Mouse (Mus musculus) heart, adult 8-10 months (tissue): ENCODE measurements around the gene Cnr2. TPM values are rescaled to one million over a fixed set of nuclear protein-coding genes. Genes with fewer than 3 reads are reported as not detected.

Experiments
- DNase-seq: peaks from one replicate; pipeline ENCODE4 v3.0.0; 2022; ENCODE audit warnings: low spot score
- total RNA-seq, 4 experiments: library from RNA; stranded (reverse); gene quantifications; 2 replicates each; pipeline ENCODE4 v1.2.4; 2022

Gene Cnr2
- under 1 TPM; 0.22 to 0.57 (median 0.36) TPM for total RNA-seq

DNA sequence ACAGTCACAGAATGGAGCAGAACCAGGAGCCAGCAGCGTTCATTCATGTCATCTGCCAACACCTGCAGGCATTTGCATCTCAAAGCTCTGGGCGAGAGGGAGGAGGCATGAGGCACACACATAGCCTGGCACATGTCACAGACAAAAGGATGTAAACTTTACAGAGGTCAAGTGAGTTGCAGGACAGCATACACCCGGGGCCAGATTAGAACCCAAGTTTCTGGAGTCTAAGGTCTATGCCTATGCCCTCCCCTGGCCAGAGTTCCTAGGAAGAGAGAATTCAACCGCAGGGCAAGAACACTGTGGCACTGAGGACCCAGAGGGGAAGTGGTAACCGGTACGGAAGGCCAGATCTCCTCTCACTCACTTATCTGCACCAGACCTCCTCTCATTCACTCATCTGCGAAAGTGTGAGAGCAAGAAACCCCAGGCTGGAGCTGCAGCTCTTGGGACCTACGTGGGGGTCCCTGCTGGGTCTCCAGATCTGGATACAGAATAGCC is at the start of gene Cnr2:
TSS of gene Cnr2 (plus strand) at position 324 of the 501 bp plus-strand sequence.
- no peak for DNase-seq

DNA sequence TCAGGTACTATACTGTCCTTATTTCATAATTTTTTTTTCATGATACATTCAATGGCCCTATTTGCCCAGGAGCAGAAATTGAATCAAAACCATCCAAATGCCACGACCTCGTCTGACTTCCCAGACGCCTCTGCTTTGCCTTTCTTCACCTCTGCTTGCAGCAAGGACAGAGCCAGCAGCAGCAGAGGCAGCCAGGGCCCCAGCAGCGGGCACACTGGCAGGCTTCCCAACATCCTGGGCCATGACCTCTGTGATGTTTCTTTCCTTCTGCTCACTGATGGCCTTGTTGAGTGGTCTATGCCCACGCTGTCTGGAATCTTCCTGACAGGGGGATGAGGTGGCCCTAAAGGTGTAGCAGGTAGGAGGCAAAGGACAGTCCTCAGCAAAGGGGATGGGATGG is 47.6 kb upstream of the Cnr2 start:
- DNase-seq, result no peak

DNA sequence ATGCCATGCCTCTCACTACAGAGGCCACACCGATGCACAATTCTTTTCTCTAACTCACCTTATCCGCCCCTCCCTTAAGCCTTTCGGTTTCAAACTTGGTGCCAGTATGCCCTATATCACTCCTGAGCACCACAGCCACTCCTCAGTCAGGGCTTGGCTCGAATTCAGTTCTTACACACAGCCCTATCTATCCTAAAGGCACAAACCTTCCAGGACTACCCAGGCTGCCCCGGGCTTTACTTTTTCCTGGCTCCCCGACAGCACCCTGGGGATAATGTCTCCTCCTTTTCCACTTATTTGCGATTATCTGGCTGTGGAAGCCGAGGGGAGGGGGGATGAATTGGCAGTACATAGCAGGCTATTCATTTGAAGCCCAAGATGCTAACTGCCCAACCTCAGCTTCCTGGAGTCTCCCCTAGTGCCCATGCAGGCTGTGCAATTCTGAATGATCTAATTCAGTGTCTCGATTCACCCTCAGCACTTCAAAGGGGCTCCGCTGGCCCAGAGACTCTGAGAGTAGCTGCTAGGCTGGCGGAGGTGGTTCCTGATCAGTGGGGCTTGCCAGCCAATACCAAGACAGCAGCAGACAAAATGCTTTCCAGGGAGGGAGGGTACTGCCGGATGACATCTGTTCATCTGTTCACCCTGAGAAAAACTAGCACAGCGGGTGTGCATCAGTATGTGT is 44.6 kb upstream of the Cnr2 start:
- no peak for DNase-seq

DNA sequence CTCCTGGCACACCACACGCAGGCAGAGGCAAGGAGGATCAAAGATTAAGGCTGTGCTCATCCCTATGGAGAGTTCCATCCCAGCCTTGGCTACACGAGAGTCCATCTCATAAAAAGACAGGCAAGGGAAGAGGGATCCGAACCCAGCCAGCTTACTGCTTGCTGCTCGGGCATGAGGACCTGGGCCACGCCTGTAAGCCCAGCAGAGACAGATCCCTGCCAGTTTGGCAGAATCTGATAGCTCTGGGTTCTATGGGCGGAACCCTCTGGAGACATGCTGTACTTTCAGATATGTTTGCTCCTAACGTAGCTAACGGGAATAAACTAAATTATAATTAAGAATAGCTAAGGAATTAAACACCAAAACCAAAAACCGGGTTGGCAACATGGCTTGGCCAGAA is 43.3 kb upstream of the Cnr2 start:
- no peak for DNase-seq

DNA sequence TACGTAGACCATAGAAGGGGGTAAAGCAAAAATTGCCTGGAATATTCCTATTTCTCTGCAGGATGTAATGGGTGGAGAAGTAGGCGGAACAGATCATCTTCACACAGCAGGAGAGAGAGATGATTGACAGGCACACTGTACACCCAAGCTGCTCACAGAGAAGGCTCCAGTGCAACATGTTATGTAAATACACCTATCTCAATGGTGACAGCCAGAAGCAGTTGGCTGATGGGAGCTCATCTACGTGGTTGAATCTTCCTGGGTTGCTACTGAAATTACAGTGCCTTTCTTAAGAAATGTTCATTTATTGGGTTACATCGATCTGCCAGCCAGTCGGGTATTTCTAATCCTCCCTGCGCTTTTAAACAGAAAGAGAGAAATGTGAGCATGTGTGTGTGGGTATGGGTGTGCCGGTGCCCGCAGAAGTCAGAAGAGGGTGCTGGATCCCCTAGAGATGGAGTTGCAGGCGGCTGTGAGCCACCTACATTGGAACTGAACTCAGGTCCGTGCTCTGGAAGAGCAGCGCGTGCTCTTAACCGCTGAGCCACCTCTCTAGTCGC is 41.1 kb upstream of the Cnr2 start:
- DNase-seq, result no peak

DNA sequence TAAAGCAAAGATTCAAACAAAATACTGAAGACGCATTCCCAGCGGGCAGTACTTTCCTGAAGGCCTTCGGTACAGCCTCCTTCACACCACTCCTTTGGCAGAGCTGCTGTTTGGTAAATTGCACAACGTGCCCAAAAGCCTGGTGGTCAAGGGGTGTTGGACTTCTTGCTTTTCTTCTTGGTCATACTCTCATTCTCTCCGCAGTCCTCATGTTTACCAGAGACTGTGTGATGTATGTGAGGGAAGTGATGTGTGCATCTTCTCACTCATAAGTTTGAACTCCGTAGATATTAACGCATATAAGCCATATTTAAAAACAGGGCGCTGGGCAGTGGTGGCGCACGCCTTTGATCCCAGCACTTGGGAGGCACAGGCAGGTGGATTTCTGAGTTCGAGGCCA is 40.6 kb upstream of the Cnr2 start:
- no peak for DNase-seq

DNA sequence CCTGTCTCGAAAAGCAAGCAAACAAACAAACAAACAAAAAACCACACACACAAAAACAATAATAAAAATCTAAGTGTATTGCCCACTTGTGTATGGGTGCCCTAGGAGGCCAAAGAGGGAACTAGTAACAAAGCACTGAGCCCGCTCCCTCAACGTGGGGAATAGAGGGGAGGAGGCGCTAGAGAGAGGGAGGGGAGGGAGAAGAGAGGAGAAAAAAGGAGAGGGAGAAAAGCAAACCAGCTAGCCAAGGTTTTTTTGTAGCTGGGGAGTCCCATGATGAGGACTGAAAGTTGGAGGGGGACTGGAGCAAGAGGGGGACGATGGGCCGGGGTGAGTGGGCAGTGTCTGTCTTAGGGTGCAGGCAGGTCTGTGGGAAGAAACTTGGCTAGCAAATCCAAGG is 40.1 kb upstream of the Cnr2 start:
- no peak for DNase-seq

DNA sequence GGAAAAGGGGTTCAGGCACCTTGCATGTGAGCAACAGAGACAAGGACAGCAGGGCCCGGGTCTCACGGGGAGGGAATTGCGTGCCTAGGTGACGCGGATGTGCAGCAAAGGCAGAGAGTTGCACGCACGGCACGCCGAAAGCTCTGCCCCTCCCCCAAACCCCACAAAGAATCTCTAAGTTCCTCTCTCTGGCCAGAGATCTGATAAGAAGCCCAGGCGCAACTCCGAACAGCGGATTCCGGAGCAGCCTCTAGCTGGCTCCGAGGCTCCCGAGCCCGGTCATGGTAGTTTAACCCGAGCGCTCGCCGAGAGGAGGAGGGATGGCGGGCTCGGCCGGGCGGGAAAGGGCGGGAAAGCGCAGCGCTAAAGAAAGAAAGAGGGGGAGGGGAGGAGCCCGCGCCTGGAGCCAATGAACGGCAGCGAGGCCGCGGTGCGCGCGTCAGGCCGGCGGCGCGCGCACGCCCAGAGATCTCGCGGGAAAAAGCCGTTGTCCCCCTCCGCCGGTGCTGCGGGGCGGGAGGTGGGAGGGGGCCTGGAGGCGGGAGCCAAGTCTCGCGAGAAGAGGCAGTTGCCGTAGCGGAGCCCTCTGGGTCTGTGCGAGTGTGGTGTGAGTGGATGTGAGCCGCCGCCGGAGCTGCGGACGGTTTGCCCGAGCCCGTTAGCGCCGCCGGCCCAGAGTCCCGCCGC is 39.5 kb upstream of the Cnr2 start, which contains the start of gene Srsf10:
TSS of gene Srsf10 (plus strand) at position 212 of the 687 bp plus-strand sequence.
- peak; percentile 92 for DNase-seq

DNA sequence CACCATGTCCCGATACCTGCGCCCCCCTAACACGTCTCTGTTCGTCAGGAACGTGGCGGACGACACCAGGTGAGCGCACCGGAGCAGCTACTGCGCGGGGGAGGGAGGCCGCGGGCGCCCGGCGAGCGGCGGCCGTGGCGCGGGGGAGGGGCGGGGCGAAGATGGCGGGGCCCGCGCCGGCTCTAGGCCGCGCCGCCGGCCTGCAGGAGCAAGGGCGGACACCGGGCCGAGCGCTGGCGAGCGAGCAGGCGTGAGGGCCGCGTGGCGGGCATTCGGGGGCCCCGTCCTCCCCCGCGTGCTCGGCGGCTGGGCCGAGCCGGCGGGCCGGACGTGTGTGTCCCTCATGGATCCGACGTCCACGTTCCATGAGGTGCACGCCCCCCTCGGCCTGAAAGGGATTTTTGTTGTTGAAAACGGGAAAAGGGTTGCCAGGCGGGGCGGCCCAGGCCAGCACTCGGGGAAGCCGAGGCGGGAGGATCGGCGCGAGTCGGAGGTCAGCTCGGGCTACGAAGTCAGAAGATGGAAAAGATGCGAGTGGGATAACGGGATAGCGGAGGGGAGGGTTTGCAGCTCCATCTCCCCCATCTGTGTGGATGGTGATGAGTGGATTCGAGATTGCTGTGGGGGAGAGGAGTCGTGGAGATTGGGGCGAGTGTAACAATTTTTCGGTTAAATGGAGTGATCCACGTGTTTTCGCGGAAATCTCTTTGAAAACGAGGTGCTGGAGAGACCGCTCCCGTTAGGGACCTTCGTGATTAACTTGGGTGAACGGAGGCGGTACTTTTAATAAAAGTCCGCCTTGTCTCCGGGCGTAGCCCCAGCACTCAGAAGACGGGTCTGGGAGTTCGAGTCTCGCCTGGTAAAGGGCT is 38.7 kb upstream of the Cnr2 start:
- DNase-seq, result no peak

DNA sequence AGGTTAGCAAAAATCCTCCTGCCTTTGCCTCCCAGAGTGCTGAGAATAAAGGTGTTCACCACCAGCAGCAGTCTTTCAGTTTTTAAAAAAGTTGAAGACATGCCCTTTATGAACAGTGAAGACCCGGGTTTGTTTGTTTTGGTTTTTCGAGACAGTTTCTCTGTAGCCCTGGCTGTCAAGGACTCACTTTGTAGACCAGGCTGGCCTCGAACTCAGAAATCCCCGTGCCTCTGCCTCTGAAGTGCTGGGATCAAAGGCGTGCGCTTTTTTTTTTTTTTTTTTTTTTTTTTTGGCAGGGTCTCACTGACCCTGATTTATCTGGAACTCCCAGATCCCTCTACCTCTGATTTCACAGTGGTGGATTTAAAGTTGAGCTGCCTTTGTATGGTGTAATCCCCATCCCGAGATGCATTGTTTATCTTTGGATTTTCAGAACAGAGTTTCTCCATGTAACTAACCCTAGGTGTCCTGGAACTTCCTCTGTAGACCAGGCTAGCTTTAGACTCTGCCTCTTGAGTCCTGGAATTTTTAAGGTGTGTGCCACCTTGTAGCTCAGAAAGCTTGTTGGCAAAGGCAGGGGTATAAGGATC is 37.5 kb upstream of the Cnr2 start:
- no peak for DNase-seq

DNA sequence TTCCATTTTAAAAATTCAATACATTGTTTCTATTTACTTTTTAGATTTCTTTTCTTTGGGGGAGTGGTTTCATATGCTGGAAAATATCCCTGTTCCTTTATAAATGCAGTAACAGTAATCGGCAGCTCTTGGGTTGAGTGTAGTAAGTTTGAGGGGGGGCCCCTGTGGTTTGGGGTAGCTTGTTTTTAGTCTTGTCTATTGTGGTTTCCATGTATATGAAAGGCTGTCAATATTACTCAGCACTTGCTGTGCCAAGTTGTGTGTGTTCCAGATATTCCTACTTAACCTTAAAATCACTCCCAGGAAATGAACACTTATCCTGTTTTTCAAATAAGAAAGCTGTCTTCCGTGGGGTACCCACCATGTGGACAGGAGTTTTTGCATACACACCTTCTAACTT is 26.2 kb upstream of the Cnr2 start:
- DNase-seq, result no peak

DNA sequence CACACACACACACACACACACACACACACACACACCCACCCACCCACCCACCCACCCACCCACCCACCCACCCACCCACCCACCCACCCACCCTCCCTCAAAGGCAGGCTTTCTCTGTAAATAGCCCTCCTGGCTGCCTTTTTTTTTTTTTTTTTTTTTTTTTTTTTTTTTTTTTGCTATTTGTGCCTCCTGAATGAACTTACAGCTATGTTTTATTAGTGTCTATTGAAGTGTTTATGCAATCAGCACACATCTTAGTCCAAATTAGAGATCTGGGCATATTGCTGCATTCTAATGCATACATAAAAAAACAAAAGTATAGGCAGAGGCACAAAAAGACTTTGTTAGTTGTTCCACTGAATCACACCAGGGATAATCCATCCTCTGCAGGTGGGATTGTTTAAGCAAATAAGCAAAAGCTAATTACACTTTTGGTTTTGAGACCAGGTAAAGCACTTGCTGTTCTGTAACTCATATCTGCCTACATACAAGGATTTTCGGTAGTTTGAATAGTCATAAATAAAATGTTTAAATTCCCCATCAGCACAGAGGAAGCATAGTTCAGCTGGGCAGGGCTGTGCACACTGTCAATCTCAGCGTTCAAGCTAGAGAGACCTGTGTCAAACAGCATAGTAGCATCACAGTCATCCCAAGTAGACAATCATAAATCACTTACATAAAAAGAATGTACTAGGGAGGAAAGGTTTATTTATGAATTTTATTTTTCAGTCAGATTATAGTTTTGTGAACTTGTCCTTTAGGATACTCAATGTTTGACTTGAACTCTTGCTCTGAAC is 24.8 kb upstream of the Cnr2 start:
- no peak for DNase-seq

DNA sequence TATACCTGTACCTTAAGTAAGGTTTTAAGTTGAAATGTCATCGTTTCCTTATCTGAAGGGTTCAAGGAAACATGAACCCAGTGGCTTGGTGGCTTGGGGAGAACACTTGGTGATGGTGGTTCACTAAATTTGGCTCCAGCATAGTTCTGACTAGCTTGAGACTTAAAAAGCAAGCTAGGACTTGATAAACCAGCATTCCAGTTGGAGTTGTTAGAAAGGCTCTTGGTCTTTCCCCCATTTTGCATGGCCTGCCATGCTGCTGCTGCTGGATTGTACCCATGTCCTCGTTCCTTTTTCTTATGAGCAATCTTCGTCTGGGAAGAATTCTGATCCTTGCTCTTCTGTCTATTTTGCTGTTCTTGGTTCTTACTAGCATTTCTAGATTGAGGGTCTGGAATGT is 23.2 kb upstream of the Cnr2 start:
- DNase-seq, result no peak

DNA sequence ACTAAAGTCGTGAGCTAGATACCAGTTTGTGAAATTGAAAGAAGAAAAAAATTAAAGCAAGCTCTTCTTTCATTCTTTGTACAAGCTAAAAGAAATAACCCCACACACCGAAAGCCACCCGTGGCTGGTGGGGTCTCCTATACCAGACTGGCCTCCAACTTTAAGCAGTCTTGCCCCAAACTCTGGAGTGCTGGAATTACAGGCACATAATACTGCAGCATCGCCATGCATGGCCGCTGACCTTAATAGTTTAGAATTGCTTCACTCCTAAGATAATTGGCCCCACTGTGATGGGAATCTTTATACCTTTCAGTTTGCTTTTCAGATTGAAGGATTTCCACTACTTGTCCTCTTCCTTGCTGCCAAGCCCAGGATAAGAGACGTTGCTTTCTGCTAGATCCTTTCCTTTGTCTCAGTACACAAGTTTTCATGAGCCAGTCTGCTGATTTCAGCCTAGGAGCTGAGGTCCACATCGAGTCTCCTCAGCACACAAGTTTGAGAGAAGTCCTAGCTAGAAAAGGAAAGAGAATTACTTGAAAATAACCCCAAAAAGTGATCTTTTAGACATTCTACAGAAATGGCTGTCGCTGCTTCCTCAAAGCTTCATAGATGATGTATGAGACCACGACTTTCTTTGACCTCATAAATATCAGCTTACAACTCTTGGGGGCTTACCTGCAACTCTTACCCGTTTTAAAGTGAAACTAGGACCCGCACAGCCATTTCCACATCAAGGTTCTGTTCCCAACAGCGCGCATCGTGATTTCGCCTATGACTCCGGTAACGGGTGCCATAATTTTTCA is 22.4 kb upstream of the Cnr2 start:
- no peak for DNase-seq

DNA sequence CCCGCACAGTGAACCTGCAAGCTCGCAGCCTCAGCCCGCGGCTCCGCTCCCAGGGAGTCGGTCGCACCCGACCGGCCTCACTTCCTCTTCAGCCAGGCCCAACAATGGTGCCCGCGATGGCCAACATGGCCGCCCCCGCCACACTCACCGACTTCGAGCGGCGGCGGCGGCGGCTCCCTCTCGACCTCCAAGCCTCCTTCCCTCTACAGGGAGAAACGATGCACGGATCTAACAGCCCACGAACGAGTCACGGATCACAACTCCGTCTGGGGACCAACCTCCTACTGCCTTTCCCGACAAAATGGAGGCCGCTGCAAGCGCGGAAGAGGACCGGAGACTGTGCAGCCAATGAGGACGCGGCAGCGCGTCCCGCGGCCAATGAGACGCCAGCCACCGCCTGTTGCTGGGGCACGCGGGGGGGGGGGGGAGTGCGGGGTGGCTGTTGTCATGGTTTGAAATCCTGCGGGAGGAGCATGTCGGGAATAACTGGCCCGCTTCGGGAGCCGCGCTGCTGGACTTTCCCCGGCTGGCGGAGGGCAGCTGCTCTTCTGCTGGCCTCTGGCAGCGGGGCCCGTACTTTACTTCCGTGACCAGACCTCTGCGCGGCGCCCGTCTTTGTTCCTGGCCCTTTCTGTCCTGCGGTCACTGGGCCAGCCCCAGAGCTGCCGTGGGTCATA is 21.5 kb upstream of the Cnr2 start, which contains the start of gene Pnrc2:
TSS of gene Pnrc2 (minus strand) at position 325 of the 677 bp plus-strand sequence.
- DNase-seq, result peak; percentile 92

DNA sequence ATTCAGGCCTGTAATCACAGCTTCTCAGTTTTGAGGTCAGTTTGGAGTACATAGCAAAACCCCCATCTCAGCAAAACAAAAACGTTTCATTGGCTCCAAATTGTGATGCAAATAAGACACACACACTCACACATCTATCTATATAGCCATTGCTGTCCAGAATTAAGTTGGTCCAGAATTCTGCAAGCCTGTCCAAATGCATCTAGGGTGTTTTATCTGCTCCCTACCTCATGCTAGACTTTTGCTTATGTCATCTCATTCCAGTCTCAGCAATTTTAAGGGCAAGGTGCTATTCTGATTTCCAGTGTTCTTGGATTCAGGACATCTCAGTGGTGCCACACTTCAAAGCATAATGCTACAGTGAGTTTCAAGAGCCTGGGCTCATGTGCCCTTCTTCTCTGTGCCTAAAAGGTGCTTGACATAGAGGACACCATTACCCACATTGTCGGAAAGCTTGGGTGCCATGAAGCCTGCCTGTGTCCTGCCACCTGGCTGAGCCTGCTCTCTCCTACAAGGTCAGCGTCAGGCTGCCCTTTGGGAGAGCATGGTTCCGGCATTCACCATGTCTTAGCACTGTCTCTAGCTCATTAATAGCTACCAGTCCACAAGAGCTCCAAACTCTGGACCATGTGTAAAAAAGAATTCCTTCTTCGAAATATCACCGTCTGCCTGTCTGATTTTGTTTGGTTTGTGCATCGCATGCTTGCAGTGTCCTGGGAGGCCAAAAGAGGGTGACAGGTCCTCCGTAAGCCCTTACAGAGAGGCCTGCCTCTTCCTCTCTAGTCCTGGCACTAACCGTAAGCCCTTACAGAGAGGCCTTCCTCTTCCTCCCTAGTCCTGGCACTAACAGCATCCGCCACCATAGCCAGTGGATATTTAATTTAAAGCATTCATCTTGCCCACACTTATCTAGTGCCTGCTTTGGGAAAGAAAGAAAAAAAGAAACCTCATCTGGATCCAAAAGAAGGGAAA is 20.3 kb upstream of the Cnr2 start:
- no peak for DNase-seq

DNA sequence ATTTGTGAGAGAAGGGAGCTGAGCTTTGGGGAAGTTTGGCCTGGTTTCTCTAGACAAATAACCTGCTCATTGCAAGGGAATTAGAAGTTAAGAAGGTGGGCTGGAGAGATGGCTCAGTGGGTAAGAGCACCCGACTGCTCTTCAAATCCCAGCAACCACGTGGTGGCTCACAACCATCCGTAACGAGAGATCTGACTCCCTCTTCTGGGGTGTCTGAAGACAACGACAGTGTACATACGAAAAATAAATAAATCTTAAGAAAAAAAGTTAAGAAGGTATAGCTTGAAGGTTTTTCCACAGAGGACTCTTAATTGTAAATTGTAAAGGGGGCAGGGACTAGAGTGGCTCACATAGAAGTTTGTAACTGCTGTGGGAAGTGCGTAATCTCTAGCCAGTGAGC is 19.6 kb upstream of the Cnr2 start:
- no peak for DNase-seq

DNA sequence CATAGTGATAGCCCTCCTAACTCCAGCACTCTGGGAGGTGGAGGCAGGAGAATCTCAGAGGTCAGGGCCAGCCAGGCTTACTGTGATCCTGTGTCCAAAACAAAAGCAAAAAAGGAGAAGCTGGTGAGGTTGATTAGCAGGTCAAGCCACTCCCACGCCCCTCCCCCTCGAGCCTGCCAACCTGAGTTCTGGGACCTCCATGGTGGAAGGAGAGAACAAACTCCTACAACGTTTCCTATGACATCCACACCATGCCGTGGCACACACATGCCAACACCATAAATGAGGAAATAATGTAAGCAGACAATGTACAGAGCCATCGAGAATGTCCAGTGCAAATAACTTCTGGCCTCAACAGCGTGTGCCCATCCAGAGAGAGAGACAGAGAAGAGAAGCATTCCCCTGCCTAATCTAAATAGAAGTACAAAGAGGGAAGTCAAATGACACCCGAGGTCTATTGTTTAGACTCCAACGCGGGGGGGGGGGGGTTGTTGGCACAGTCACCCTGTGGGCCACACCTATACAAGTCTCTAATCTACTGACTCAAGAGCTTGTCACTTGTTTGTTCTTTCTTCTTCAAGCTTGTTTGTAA is 19.1 kb upstream of the Cnr2 start:
- peak; percentile 63 for DNase-seq
